Mouse (Mus musculus) kidney, adult 2 months (tissue): ENCODE measurements around the gene Gmpr.

Experiments
- CTCF ChIP-seq: fragments of 200-500 bp; conservative IDR thresholded peaks from 2 replicates; pipeline ENCODE4 v1.5.1; 2011; ENCODE audit warnings: low read depth, mild to moderate bottlenecking, control low read depth, low read length, moderate library complexity, mixed read lengths; ENCODE audit not compliant: insufficient read depth, insufficient read length
- POLR2A ChIP-seq: fragments of 200-500 bp; IDR thresholded peaks from one replicate; pipeline ENCODE4 v1.6.1; 2011; ENCODE audit warnings: low read depth, low read length, control low read depth

- TF ChIP-seq POLR2A = no peak
- no peak for TF ChIP-seq CTCF
Measured at GRCm38 (mm10) chr13:45475297-45475696, 31.9 kb upstream of the Gmpr start.
